Mouse (Mus musculus) lung, embryonic 14.5 days (tissue): ENCODE data around the gene Fbxw8. TPM values are rescaled to one million over a fixed set of nuclear protein-coding genes. Genes with fewer than 3 reads are reported as not detected.

Experiments
- ATAC-seq: fragments of 200-750 bp; cut with Nextera tagmentation; 2 replicates; pipeline ENCODE4 v1.8.0; 2017; ENCODE audit warnings: mild to moderate bottlenecking, moderate TSS enrichment, moderate library complexity; ENCODE audit not compliant: insufficient read depth
- DNase-seq: peaks from one replicate; pipeline ENCODE4 v3.0.0-alpha.2; 2015
- H3K27ac ChIP-seq: fragments of 300-500 bp; sonication (generic); 2 replicates; pipeline ENCODE4 v1.5.1; 2014; ENCODE audit warnings: low read depth, mild to moderate bottlenecking, moderate library complexity
- H3K27me3 ChIP-seq: fragments of 300-500 bp; sonication (generic); 2 replicates; pipeline ENCODE4 v1.6.1; 2014; ENCODE audit warnings: low read length, control low read depth; ENCODE audit not compliant: insufficient read depth
- H3K36me3 ChIP-seq: fragments of 300-500 bp; sonication (generic); 2 replicates; pipeline ENCODE4 v1.6.1; 2014; ENCODE audit warnings: control low read depth; ENCODE audit not compliant: insufficient read depth
- H3K4me1 ChIP-seq: fragments of 300-500 bp; sonication (generic); 2 replicates; pipeline ENCODE4 v1.6.1; 2014; ENCODE audit warnings: antibody characterized with exemption, control low read depth; ENCODE audit not compliant: insufficient read depth
- H3K4me2 ChIP-seq: fragments of 300-500 bp; sonication (generic); 2 replicates; pipeline ENCODE4 v1.6.1; 2014; ENCODE audit warnings: mild to moderate bottlenecking
- H3K4me3 ChIP-seq: fragments of 300-500 bp; sonication (generic); 2 replicates; pipeline ENCODE4 v1.5.1; 2014; ENCODE audit warnings: low read depth, low read length
- H3K9ac ChIP-seq: fragments of 300-500 bp; sonication (generic); 2 replicates; pipeline ENCODE4 v1.6.1; 2014
- H3K9me3 ChIP-seq: fragments of 300-500 bp; sonication (generic); 2 replicates; pipeline ENCODE4 v1.6.1; 2016; ENCODE audit warnings: low read depth, low read length, control low read depth
- CTCF ChIP-seq: IDR thresholded peaks from 2 replicates; pipeline ENCODE4 v1.5.1; 2016; ENCODE audit warnings: antibody characterized with exemption, low read depth
- WGBS: fragments of 180-500 bp; shearing (Covaris S2); extraction: QIAGEN DNeasy Blood & Tissue Kit; methylation state at CpG from one replicate; pipeline ENCODE4 v1.1.7; 2014; 5-methylcytosine and 5-hydroxymethylcytosine counted together
- polyA plus RNA-seq: library from polyadenylated mRNA; unstranded; fragments of >200 nt; fragmentation: Nextera tagmentation; extraction: Ambion mirVana; gene quantifications from 2 replicates; pipeline ENCODE4 v1.2.1, GENCODE M21; 2014

Fbxw8 gene
- polyA plus RNA-seq, 1 experiment from 2014 or later: 31.3 TPM

- WGBS: 77% methylated on average over 12 of the region's 12 CpGs
- H3K9ac ChIP-seq: no peak overlapping the region
- ATAC-seq (no peak), DNase-seq (no peak)
- H3K36me3 ChIP-seq: peaks cover 40% of the 10 kb centered on the region
- H3K4me1 ChIP-seq: no peaks in the 10 kb centered on the region
- no peak overlapping the region for H3K4me2 ChIP-seq
- no peak overlapping the region for H3K27ac ChIP-seq
- no peaks in the 10 kb centered on the region for H3K9me3 ChIP-seq
- no peak for TF ChIP-seq CTCF
- H3K4me3 ChIP-seq: no peak overlapping the region
- H3K27me3 ChIP-seq: no peaks in the 10 kb centered on the region
Observed at GRCm38 (mm10) chr5:118143211-118144026, 11.8 kb downstream of the Fbxw8 start.

DNA sequence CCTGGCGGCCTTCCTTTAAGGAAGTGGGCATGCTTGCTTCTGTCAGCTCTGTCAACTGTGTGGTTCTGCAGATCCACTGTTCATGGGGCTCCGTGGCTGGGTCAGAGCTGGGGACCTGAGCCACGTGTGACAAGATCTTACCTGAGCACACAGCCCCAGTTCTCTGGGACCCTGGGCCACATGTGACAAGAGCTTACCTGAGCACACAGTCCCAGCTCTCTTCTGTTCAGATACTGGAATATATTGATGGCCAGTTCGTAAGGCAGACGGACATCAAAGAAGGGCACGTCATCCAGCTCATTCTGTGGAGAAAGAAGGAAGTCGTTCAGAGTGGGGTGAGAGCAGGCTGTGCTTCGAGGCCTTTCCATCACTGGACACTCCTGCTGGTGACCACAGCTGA lies 12.8 kb downstream of the Fbxw8 start:
- 85% methylated on average over 8 of the region's 8 CpGs for WGBS

DNA sequence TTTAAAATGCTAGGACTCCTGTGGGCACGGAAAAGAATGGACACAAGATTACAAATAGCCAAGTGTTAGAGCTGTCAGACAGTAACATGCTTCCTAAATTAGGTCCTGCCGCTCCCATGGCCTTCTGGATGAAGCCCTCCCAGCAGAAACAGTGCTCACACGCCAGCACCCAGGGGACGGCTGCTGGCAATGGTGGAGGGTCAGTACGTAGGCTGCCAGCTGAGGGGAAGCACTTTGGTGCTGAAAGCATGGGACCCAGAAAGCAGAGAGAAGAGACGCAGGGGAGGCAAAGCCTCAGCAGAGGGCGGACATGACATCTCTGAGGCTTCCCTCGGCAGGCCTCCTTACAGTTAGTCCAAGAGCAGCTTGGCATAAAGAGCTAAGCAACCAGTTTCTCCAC lies 15.6 kb downstream of the Fbxw8 start:
- Histone ChIP-seq H3K9me3 (no peaks in the 10 kb centered on the region), H3K4me2 (no peak overlapping the region), H3K4me1 (no peaks in the 10 kb centered on the region), H3K36me3 (peaks cover 63% of the 10 kb centered on the region), H3K9ac (no peak overlapping the region), H3K27me3 (no peaks in the 10 kb centered on the region), H3K4me3 (no peak overlapping the region), H3K27ac (no peak overlapping the region)
- no peak for TF ChIP-seq CTCF
- DNase-seq: no peak
- no peak for ATAC-seq
- WGBS: 85% methylated on average over 8 of the region's 8 CpGs

More for the DNA sequence above, 12.8 kb downstream of the Fbxw8 start:
- Histone ChIP-seq H3K27me3 (no peaks in the 10 kb centered on the region), H3K4me3 (no peak overlapping the region), H3K9me3 (no peaks in the 10 kb centered on the region), H3K9ac (no peak overlapping the region), H3K36me3 (peaks cover 47% of the 10 kb centered on the region), H3K4me1 (no peaks in the 10 kb centered on the region), H3K27ac (no peak overlapping the region), H3K4me2 (no peak overlapping the region)
- DNase-seq (no peak), ATAC-seq (no peak)
- no peak for TF ChIP-seq CTCF

DNA sequence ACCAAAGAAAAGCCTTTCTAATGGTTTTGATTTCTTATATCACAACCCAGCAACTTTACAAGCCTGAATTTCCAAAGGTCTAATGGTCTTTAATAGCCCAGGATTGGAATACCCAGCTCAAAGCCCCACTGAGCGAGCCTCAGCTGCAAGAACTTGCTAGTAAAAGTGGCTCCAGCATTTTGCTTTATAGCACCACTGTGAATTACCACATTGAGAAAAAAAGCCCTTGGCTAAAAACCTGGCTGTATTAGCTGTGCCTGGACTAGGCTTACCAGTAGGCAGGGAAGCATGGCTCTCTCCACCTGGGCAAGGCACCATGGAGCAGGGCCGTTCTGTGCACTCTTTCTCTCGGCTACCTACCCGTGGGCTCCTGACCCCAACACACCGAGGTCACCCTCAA lies 18.9 kb downstream of the Fbxw8 start:
- 81% methylated on average over 5 of the region's 5 CpGs for WGBS
- no peak for DNase-seq
- ATAC-seq: no peak

DNA sequence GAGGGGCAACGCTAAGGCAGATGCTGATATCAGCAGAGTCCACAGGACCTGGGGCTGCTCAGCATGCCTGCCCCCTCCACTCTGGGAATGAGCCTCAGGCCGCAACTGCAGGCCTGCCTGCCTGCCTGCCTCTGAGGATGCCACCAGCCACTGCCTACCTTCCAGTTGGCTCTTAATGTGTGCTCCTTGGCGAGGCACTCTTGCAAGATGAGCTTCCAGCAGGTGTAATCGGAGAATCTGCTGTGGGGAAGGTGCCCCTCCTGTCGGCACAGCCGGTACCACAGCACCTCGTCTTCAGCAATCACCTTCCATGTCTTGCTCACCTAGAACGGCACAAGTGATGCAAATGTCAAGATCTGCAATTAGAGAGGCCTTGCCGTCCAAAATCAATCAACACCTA lies 26.6 kb downstream of the Fbxw8 start:
- Histone ChIP-seq H3K9ac (no peak overlapping the region), H3K36me3 (peaks cover 48% of the 10 kb centered on the region), H3K4me1 (no peaks in the 10 kb centered on the region), H3K4me2 (no peak overlapping the region), H3K27ac (no peak overlapping the region), H3K4me3 (no peak overlapping the region), H3K27me3 (no peaks in the 10 kb centered on the region), H3K9me3 (no peaks in the 10 kb centered on the region)
- no peak for TF ChIP-seq CTCF
- WGBS: 70% methylated on average over 9 of the region's 9 CpGs
- no peak for ATAC-seq
- no peak for DNase-seq

More for the DNA sequence above, 18.9 kb downstream of the Fbxw8 start:
- Histone ChIP-seq H3K4me3 (no peak overlapping the region), H3K9ac (no peak overlapping the region), H3K9me3 (no peaks in the 10 kb centered on the region), H3K4me2 (no peak overlapping the region), H3K4me1 (no peaks in the 10 kb centered on the region), H3K27ac (no peak overlapping the region), H3K36me3 (peaks cover 57% of the 10 kb centered on the region), H3K27me3 (no peaks in the 10 kb centered on the region)
- TF ChIP-seq CTCF: no peak

- DNase-seq (no peak), ATAC-seq (no peak)
- no peak for TF ChIP-seq CTCF
- H3K9me3 ChIP-seq: no peaks in the 10 kb centered on the region
- H3K4me3 ChIP-seq: no peak overlapping the region
- H3K9ac ChIP-seq: no peak overlapping the region
- no peak overlapping the region for H3K27ac ChIP-seq
- no peaks in the 10 kb centered on the region for H3K4me1 ChIP-seq
- 60% methylated on average over 6 of the region's 6 CpGs for WGBS
- H3K36me3 ChIP-seq: peaks cover 45% of the 10 kb centered on the region
- no peak overlapping the region for H3K4me2 ChIP-seq
- no peaks in the 10 kb centered on the region for H3K27me3 ChIP-seq
Observed at GRCm38 (mm10) chr5:118128208-118128607, 27.1 kb downstream of the Fbxw8 start.

DNA sequence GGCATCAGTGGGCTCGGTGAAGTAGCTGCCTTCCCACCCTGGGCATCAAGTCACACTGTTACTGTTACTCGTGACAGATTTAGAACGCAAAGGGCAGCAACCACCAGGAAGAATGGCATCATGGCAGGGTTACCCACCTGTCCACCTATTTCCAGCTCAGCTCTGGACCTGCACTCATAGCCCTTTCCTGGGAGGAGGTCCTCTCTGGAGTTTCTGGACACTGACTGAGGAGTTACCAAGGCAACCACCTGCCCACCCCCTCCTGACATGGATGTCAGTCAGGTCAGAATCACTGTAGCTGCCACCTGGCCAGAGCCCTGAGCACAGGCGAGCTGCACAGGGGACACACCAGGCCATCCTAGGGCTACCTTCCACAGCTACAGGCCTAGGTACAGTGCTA lies 28.6 kb downstream of the Fbxw8 start:
- Histone ChIP-seq H3K9me3 (no peaks in the 10 kb centered on the region), H3K27ac (no peak overlapping the region)
- 76% methylated on average over 4 of the region's 4 CpGs for WGBS

More for the DNA sequence above, 28.6 kb downstream of the Fbxw8 start:
- TF ChIP-seq CTCF: no peak
- Histone ChIP-seq H3K4me3 (no peak overlapping the region), H3K36me3 (peaks cover 45% of the 10 kb centered on the region), H3K4me2 (no peak overlapping the region), H3K9ac (no peak overlapping the region), H3K4me1 (no peaks in the 10 kb centered on the region), H3K27me3 (no peaks in the 10 kb centered on the region)
- ATAC-seq (no peak), DNase-seq (no peak)
